Mouse (Mus musculus): ENCODE measurements around the gene Stx18.

The Stx18 gene

GRCm38 (mm10) chr5:38038710-38039592 is at the start of gene Stx18:
Gene Stx18 (plus strand): TSS chr5:38038742.
- peak; percentile 79 for DNase-seq (ENCODE audit: low read depth, low spot score)

DNA sequence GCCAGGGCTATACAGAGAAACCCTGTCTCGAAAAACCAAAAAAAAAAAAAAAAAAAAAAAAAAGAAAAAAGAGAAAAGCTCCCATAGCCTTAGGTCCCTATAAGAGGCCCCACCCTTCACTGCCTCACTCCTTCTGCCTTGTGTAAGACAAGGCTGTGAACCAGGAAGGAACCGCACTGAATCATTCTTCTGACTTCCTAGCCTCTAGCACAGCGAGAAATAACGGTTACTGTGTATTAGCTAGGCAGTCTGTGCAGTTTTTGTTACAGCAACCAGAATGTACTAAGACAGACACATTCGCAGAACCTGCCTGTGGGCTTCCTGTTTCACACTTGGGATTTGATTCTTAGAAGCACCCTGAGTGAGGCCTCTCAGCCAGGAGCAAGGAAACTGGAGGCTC is 46.2 kb upstream of the Stx18 start:
- DNase-seq (ENCODE audit: low read depth, low spot score), result no peak

DNA sequence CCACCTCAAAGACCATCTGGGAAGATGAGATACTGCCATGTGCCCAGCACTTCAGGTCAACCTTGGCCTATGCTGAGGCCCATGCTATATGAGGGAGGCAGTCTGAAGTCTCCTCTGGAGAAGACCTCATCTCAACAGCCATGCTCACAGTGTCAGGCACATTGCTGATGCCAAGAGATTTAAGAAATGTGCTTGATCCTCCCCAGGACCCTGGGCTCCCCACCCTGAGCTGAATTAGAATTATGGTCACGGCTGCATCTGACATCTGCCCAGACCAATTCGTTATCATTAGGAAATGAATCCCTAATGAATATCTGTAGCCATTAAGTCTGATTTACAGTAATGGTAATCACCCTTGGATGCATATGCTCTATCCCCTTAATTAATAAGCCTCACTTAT is 39.7 kb upstream of the Stx18 start:
- DNase-seq (ENCODE audit: low read depth, low spot score), result no peak

GRCm38 (mm10) chr5:38002573-38002972 is 36.0 kb upstream of the Stx18 start:
- DNase-seq (ENCODE audit: low read depth, low spot score), result no peak

- DNase-seq (ENCODE audit: low read depth, low spot score), result no peak
These were observed 33.8 kb upstream of the Stx18 start for GRCm38 (mm10) chr5:38004746-38005145.

DNA sequence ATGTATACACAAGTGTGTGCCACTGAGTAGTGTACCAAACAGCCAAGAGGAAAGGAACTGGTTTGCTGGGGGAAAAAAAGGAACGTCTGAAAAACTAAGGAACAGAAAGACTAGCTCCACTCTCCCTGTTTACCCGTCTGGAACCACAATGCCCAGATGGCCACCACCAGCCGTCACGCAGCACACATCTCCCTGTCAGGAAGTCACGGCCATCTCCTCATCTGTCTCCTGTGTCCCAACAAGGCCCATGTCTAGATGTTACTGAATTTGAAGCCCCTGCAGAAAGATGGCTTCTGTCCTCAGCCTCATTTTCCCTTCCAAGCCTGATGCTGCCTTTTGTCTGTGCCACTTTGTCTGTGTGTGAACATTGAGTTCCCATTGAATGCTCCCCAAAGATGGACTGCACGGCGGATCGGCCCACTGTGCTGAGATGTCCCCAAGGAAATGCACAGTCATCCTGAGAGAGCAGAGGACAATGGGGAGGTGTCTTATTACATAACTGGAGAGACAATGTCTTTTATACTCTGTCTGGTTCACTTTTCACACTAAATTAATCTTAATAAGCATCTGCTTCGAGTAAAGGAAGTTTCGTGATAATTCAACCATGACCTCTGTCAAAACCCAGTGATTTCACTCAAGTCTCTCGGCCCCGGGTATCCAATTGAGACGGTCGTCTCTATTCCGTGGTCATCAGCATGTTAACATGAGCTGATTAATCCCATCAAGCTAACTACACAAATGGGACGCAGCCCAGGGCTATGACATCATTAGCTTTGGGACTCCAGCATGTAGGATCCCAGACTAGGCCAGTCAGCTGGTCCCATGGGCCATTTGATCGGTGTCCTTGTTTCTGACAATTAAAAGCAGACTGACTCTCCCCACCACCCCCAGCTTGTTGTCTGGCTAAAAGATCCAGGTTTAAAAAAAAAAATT is 31.9 kb upstream of the Stx18 start:
- no peak for DNase-seq (ENCODE audit: low read depth, low spot score)

GRCm38 (mm10) chr5:38009071-38009470 is 29.5 kb upstream of the Stx18 start:
- DNase-seq (ENCODE audit: low read depth, low spot score), result no peak

DNA sequence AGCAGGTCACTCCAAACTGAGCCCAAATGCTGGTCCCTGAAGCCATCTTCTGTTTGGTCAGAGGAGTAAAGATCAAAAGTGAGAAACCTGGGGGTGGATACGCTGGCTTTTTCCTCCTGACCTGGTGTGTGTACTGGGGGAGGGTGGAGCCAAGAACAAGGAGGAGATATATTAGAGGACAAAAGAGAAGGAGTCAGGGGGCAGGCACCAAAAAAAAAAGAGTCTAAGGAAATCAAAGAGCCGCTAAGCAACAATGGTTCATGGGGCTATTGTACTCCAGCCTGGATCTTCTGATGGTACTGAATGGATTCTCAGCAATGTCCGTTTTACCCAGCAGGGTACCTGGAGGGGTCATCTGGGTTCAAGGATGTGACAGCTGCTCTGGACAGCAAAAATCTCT is 23.6 kb upstream of the Stx18 start:
- DNase-seq (ENCODE audit: low read depth, low spot score), result no peak

DNA sequence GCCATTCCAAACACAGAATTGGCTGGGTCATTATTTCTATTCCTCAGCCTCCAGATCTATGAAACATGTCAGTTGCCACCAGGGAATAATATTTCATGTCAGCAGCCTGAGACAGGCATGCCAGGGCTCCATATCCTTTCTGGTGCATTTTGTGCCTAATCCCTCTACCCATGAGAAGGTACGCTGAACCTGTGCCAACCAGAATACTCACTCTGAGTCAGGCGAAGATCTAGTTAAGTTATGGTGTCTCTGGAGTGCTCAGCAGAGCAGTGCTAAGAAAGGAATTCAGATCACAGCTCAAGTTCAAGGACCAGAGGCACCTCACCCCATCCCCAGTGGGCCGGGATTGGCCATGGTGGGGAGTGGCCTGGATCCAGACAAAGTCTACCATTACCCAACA is 21.6 kb upstream of the Stx18 start:
- DNase-seq (ENCODE audit: low read depth, low spot score), result no peak

GRCm38 (mm10) chr5:38027656-38028055 is 10.9 kb upstream of the Stx18 start:
- DNase-seq (ENCODE audit: low read depth, low spot score), result no peak

DNA sequence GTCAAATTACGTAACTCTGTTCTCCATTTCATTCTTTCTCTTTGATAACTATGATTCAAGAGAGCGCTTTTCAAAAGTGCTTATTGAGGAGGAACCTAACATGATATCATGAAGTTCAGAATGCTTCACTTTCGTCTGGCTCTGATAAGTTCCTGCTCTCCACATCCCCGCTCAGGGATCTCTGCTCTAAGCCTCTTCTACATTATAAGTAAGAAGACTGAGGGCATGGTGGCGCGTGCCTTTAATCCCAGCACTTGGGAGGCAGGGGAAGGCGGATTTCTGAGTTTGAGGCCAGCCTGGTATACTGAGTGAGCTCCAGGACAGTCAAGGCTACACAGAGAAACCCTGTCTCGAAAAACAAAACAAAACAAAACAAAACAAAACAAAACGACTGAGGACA is 268 bp upstream of the Stx18 start:
- DNase-seq (ENCODE audit: low read depth, low spot score), result no peak

GRCm38 (mm10) chr5:38039796-38040195 is 1.3 kb downstream of the Stx18 start:
- no peak for DNase-seq (ENCODE audit: low read depth, low spot score)

GRCm38 (mm10) chr5:38044923-38045322 is 6.4 kb downstream of the Stx18 start:
- DNase-seq (ENCODE audit: low read depth, low spot score), result no peak

- no peak for DNase-seq (ENCODE audit: low read depth, low spot score)
These were observed 9.6 kb downstream of the Stx18 start for GRCm38 (mm10) chr5:38048177-38048576.

DNA sequence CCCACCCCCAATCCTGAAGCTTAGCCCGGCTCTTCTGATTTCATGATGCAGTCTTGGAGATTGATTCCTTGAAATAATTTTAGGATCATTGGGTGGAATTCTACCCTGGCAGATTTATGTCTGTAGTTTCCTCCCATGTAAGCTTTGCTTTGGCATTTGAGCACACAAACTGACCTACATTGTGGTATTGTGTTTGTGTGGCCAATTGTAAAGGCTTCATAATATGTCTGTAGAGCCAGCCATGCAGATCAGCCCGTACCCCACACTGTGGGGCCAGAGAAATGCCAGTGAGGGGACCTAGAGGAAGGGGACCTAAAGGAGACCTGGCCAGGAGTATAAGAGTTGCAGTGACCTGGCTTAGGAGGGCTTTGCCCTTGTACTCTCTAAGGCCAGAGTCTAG is 22.5 kb downstream of the Stx18 start:
- no peak for DNase-seq (ENCODE audit: low read depth, low spot score)

GRCm38 (mm10) chr5:38062709-38063108 is 24.2 kb downstream of the Stx18 start:
- DNase-seq (ENCODE audit: low read depth, low spot score), result no peak

DNA sequence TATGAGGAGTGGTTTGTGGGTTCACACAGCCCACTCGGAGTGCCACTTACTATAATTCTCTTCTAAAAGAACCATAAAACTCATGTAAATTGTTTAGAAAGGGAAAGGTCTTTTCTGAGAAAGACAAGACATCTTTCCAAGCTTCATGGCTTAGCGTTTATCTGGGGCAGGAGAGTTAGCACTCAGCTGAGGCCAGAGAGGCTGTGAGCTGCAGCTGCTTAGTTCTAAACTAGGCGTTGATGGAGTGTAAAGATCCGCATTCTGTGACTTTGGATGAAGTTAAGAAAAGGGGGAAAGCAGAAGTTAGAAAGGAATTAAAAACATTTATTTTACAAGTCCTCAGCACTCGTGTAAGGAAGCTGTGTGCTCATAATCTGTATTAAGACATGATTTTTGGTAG is 24.8 kb downstream of the Stx18 start:
- DNase-seq (ENCODE audit: low read depth, low spot score), result no peak

GRCm38 (mm10) chr5:38064043-38064575 is 25.6 kb downstream of the Stx18 start:
- peak; percentile 18 for DNase-seq (ENCODE audit: low read depth, low spot score)

DNA sequence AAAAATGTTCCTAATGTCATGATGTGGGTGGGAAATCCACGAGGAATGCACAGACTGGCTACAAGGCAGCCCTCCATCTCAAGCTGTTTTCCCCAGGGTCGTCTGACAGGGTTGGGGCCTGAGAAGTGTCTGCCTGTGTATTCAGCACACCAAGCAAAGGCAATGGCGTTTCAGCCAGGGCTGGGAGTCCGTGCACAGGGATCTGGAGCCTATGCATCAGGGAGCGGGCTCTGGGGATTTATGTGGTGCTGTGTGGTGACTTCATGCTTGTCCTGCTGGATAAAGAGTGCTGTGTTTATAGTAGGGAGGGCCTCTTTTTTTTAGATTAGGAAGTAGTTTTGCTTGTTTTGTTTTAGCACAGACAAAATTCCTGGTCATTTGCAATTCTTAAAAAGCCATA is 26.2 kb downstream of the Stx18 start:
- DNase-seq (ENCODE audit: low read depth, low spot score), result no peak

GRCm38 (mm10) chr5:38065454-38065853 is 26.9 kb downstream of the Stx18 start:
- DNase-seq (ENCODE audit: low read depth, low spot score), result no peak

GRCm38 (mm10) chr5:38066606-38067005 is 28.1 kb downstream of the Stx18 start:
- no peak for DNase-seq (ENCODE audit: low read depth, low spot score)

DNA sequence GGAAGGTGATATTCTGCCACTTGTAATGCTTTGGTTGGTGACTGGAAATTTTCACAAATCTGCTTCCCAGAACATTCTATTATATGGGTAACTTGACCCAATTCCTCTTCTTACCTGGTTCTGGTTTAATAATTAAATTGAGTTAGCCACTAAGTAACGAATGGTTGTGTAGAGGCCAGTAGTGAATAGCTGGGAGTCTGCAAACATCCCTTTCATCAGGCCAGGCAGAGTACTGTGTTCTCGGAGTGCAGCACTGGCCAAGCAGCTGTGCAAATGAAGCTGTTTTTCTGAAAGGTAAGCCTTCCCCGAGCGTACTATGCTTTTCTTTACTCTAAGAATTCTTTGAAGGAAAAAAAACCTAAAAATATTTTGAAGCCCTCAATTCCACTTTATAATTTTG is 37.8 kb downstream of the Stx18 start:
- DNase-seq (ENCODE audit: low read depth, low spot score), result no peak
